Mouse (Mus musculus) midbrain, postnatal 0 days (tissue): ENCODE measurements around the gene Olfr543. TPM values are rescaled to one million over a fixed set of nuclear protein-coding genes. Genes with fewer than 3 reads are reported as not detected.
"Not testable (repeated sequence)": the region's sequence is repeated elsewhere in the genome, so short reads cannot be mapped to it uniquely, and the experiment has no call there.

Experiments used
- ATAC-seq: fragments of 200-750 bp; cut with Nextera tagmentation; 2 replicates; pipeline ENCODE4 v1.8.0; 2017; ENCODE audit warnings: moderate number of reproducible peaks, mild to moderate bottlenecking, moderate TSS enrichment, moderate library complexity; ENCODE audit not compliant: low FRiP score
- DNase-seq: peaks from one replicate; pipeline ENCODE4 v3.0.0-alpha.2; 2015; ENCODE audit warnings: low spot score
- H3K27ac ChIP-seq: fragments of 300-500 bp; sonication (generic); 2 replicates; pipeline ENCODE4 v1.5.1; 2014; ENCODE audit warnings: low read depth, mild to moderate bottlenecking, low read length, mixed read lengths
- H3K27me3 ChIP-seq: fragments of 300-500 bp; sonication (generic); 2 replicates; pipeline ENCODE4 v1.6.1; 2014; ENCODE audit warnings: low read length, control low read depth, mixed read lengths; ENCODE audit not compliant: insufficient read depth
- H3K36me3 ChIP-seq: fragments of 300-500 bp; sonication (generic); 2 replicates; pipeline ENCODE4 v1.6.1; 2014; ENCODE audit warnings: low read length, control low read depth, mixed read lengths; ENCODE audit not compliant: insufficient read depth
- H3K4me1 ChIP-seq: fragments of 300-500 bp; sonication (generic); 2 replicates; pipeline ENCODE4 v1.6.1; 2014; ENCODE audit warnings: mild to moderate bottlenecking, control low read depth, antibody characterized with exemption, low read length, mixed read lengths; ENCODE audit not compliant: insufficient read depth
- H3K4me2 ChIP-seq: fragments of 300-500 bp; sonication (generic); 2 replicates; pipeline ENCODE4 v1.6.1; 2014; ENCODE audit warnings: low read depth, mild to moderate bottlenecking, low read length, mixed read lengths; ENCODE audit not compliant: poor library complexity, severe bottlenecking
- H3K4me3 ChIP-seq: fragments of 300-500 bp; sonication (generic); 2 replicates; pipeline ENCODE4 v1.5.1; 2014; ENCODE audit warnings: low read depth, mild to moderate bottlenecking, low read length, moderate library complexity
- H3K9ac ChIP-seq: fragments of 300-500 bp; sonication (generic); replicated peaks from 2 replicates; pipeline ENCODE4 v1.6.1; 2014; ENCODE audit warnings: mild to moderate bottlenecking, low read length, moderate library complexity, mixed read lengths; ENCODE audit not compliant: poor library complexity, severe bottlenecking
- H3K9me3 ChIP-seq: fragments of 300-500 bp; sonication (generic); 2 replicates; pipeline ENCODE4 v1.6.1; 2016; ENCODE audit warnings: low read length, control low read depth
- CTCF ChIP-seq: IDR thresholded peaks from 2 replicates; pipeline ENCODE4 v1.5.1; 2016; ENCODE audit warnings: antibody characterized with exemption, mild to moderate bottlenecking
- WGBS: fragments of 180-500 bp; shearing (Covaris S2); extraction: QIAGEN DNeasy Blood & Tissue Kit; methylation state at CpG from one replicate; pipeline ENCODE4 v1.1.7; 2014; 5-methylcytosine and 5-hydroxymethylcytosine counted together
- polyA plus RNA-seq: library from polyadenylated mRNA; unstranded; fragments of >200 nt; fragmentation: Nextera tagmentation; extraction: Ambion mirVana; gene quantifications from 2 replicates; pipeline ENCODE4 v1.2.1, GENCODE M21; 2015
- total RNA-seq: library from RNA; depleted of rRNA; stranded (reverse); fragments of >200 nt; gene quantifications from 2 replicates; pipeline ENCODE4 v1.2.3, GENCODE M21; 2014

Gene Olfr543
- total and polyA plus RNA-seq, 2 experiments from 2014 or later: 0.38 TPM; not detected in 1

- H3K9me3 ChIP-seq: no peaks in the 10 kb centered on the region
- H3K4me3 ChIP-seq: no peak within 1 kb of the TSS
- H3K36me3 ChIP-seq: no peaks in the 10 kb centered on the region
- H3K4me2 ChIP-seq: no peak within 1 kb of the TSS
- no peak for DNase-seq
- ATAC-seq: no peak
- no peak within 1 kb of the TSS for H3K9ac ChIP-seq
- H3K27ac ChIP-seq: no peak within 1 kb of the TSS
- no peaks in the 10 kb centered on the region for H3K27me3 ChIP-seq
- TF ChIP-seq CTCF: no peak
- WGBS: 67% methylated on average over 3 of the region's 3 CpGs
- H3K4me1 ChIP-seq: no peaks in the 10 kb centered on the region
These were observed 18.0 kb upstream of the Olfr543 start, which contains the start of gene Olfr545 for GRCm38 (mm10) chr7:102499473-102499872. Gene Olfr545, minus strand, starts transcription at chr7:102499573.

- not testable (repeated sequence) for H3K27ac ChIP-seq, H3K4me1 ChIP-seq, H3K9me3 ChIP-seq, H3K4me3 ChIP-seq, ATAC-seq, DNase-seq, H3K4me2 ChIP-seq, H3K9ac ChIP-seq, H3K27me3 ChIP-seq, H3K36me3 ChIP-seq
- 70% methylated on average over 5 of the region's 7 CpGs for WGBS
These were observed 12.9 kb upstream of the Olfr543 start for GRCm38 (mm10) chr7:102494416-102494815.

- DNase-seq (no peak), ATAC-seq (no peak)
- H3K36me3 ChIP-seq: no peaks in the 10 kb centered on the region
- TF ChIP-seq CTCF: no peak
- 31% methylated on average over 1 of the region's 1 CpGs for WGBS
- H3K27me3 ChIP-seq: no peaks in the 10 kb centered on the region
- H3K4me2 ChIP-seq: no peak within 1 kb of the TSS
- no peak within 1 kb of the TSS for H3K4me3 ChIP-seq
- H3K9ac ChIP-seq: no peak within 1 kb of the TSS
- H3K4me1 ChIP-seq: no peaks in the 10 kb centered on the region
- no peak within 1 kb of the TSS for H3K27ac ChIP-seq
- H3K9me3 ChIP-seq: no peaks in the 10 kb centered on the region
These were observed 6.7 kb upstream of the Olfr543 start, which contains the start of gene Olfr544 for GRCm38 (mm10) chr7:102488161-102488560. Gene Olfr544, minus strand, starts transcription at chr7:102488313.

- WGBS: 92% methylated on average over 1 of the region's 1 CpGs
- no peak overlapping the region for H3K9ac ChIP-seq
- H3K27me3 ChIP-seq: no peaks in the 10 kb centered on the region
- ATAC-seq (no peak), DNase-seq (no peak)
- no peak for TF ChIP-seq CTCF
- H3K36me3 ChIP-seq: no peaks in the 10 kb centered on the region
- no peak overlapping the region for H3K27ac ChIP-seq
- no peak overlapping the region for H3K4me2 ChIP-seq
- no peak overlapping the region for H3K4me3 ChIP-seq
- H3K4me1 ChIP-seq: no peaks in the 10 kb centered on the region
- no peaks in the 10 kb centered on the region for H3K9me3 ChIP-seq
These were observed 4.6 kb upstream of the Olfr543 start for GRCm38 (mm10) chr7:102486105-102486504.

GRCm38 (mm10) chr7:102484766-102485165, 3.3 kb upstream of the Olfr543 start:
- not testable (repeated sequence) for H3K4me2 ChIP-seq, DNase-seq, H3K4me1 ChIP-seq, H3K36me3 ChIP-seq, ATAC-seq, H3K27me3 ChIP-seq, H3K27ac ChIP-seq, H3K4me3 ChIP-seq, H3K9me3 ChIP-seq, H3K9ac ChIP-seq
- WGBS: 85% methylated on average over 7 of the region's 8 CpGs

- Histone ChIP-seq H3K9ac (no peak overlapping the region), H3K36me3 (no peaks in the 10 kb centered on the region), H3K27ac (no peak overlapping the region), H3K4me1 (no peaks in the 10 kb centered on the region), H3K9me3 (no peaks in the 10 kb centered on the region), H3K4me2 (no peak overlapping the region), H3K4me3 (no peak overlapping the region), H3K27me3 (no peaks in the 10 kb centered on the region)
- WGBS: 93% methylated on average over 2 of the region's 2 CpGs
- no peak for TF ChIP-seq CTCF
- no peak for DNase-seq
- no peak for ATAC-seq
These were observed 2.2 kb upstream of the Olfr543 start for GRCm38 (mm10) chr7:102483665-102484064.
